Mouse (Mus musculus) hindbrain, embryonic 14.5 days (tissue): ENCODE data around the gene Muc5ac. TPM values are rescaled to one million over a fixed set of nuclear protein-coding genes. Genes with fewer than 3 reads are reported as not detected.

ENCODE experiments used
- polyA plus RNA-seq: library from polyadenylated mRNA; unstranded; fragments of >200 nt; fragmentation: Nextera tagmentation; extraction: Ambion mirVana; gene quantifications from 2 replicates; pipeline ENCODE4 v1.2.1, GENCODE M21; 2014

Gene Muc5ac
- polyA plus RNA-seq, 1 experiment from 2014 or later = not detected

Other genes starting within 250 kb of the Muc5ac start
- 45.5 and 47.8 TPM in 2 replicates for gene Chid1, start 249.1 kb upstream of the Muc5ac start, polyA plus RNA-seq
- 104 TPM in 2 replicates for gene Ap2a2, start 226.8 kb upstream of the Muc5ac start, polyA plus RNA-seq
- 0.18 and 0.33 TPM in 2 replicates for gene Muc6, start 133.7 kb upstream of the Muc5ac start, polyA plus RNA-seq
- 0.36 and 0.72 TPM in 2 replicates for gene Muc2, start 98.6 kb upstream of the Muc5ac start, polyA plus RNA-seq
- 0.03 TPM in 1 of 2 replicates, not detected in the other for gene Muc5b, start 50.1 kb downstream of the Muc5ac start, polyA plus RNA-seq
- gene Tollip, start 129.5 kb downstream of the Muc5ac start, polyA plus RNA-seq = 71.9 and 82.7 TPM in 2 replicates
- gene Brsk2, start 160.8 kb downstream of the Muc5ac start, polyA plus RNA-seq = 23.3 and 24.8 TPM in 2 replicates